Mouse (Mus musculus) layer of hippocampus, postnatal 25 days (tissue): Measurements from ENCODE around the gene Dmd. TPM values are rescaled to one million over a fixed set of nuclear protein-coding genes. Genes with fewer than 3 reads are reported as not detected.
A peak's percentile ranks its signal among the peaks of the same experiment; 100 is the strongest.

Experiments
- DNase-seq, 2 experiments: peaks; one replicate each; pipeline ENCODE4 v3.0.0; 2022; ENCODE audit warnings: mixed read lengths in 2 of 2, low spot score in 1 of 2; ENCODE audit errors: extremely low spot score in 1 of 2
- total RNA-seq, 2 experiments: library from RNA; stranded (reverse); gene quantifications; 2 replicates each; pipeline ENCODE4 v1.2.3; 2021

Dmd gene
- total RNA-seq, 2 experiments from 2014 or later, result 60.1 to 77.4 TPM

DNA sequence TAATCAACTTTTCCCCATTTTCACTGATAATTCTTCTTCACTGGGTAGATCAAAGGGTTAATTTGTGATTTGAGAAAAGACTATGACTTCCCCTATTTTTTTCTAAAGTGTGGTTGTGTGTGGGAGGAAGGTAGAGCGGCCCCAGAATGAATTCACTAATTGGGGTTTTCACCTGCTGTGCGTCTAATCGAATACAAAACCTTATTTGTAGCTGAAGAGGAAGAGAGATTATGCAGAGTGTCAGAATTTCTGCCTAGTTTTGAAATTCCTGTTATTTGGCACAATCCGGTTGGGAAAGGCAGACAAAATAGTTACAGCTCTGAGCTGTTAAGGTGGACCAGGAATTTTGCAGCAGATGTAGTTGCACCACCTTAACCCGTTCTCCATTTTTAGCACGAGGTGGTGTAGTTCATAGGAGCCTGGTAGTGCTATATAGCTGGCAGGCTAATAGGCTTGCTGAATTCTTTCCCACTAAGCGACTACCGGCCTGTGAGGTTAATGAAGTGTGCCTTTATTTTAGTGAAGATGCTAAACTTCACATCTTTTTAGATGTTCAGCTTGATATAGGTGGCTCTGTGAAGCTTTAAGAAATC lies 2092.9 kb downstream of the Dmd start:
- DNase-seq, result no peak

DNA sequence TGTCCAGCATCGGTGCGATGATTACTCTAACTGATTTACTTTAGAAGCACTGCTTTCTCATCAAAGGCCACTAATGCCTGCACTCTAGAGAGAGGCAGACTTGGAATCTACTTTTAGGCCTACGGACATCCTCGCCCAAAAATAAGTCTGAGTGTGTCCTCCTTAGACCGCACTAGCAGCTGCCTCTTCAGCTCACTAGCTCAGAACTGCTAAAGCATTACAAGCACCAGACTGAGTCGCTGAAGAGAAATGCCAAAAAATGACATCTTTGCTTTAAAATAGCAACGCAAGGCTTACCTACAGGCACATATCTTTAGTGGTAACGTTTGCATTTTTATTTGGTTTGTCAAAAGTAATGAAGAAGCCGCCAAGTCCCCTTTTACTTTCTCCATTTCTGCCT lies 2098.0 kb downstream of the Dmd start:
- no peak for DNase-seq

DNA sequence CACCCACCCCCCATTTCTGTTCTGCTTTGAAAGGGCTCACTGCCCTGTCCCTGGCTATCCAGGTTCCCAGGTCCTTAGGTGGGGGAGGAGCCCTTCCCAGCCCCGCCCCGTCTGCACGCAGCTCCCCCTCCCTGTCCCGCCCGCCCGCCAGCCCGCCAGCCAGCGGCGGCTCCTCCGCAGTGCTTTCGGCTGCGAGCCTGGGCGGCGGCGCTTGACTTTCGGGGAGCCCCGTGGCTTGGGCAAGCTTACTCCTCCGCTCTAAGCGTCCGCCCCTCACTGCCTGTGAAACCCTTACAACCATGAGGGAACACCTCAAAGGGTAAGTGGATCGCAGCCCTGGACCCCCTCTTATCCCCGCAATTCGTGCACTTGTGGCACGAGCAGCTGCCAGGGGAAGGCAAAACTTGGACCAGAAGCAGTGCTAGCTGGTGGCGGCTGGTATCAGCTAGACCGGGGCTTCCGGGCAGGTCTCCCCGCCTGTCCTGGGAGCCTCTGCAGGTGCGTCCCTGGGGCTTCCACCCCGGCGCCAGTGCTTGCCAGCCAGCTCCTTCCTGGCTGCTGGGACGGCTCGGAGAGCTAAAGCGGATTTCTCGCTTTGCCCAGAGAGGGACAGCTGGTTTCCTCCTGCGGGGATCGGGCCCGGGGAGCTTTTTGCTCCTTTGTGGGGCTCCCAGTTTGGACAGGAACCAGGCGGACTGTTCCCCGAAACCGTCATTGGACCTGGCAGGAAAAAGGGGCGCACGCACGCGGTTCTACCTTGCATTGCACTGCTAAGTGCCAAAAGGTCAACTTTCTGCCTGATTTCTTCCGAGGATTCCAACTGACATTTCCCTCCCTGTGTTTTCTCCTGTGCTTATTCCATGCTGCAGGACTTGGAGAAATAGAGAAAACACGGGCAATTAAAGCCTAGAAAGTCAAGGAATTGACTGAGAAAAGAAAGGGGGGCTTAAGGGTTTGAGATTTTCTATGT lies 2099.8 kb downstream of the Dmd start:
- DNase-seq, result peak; percentile 32 to 56

GRCm38 (mm10) chrX:85049593-85049992 lies 2100.9 kb downstream of the Dmd start:
- DNase-seq, result no peak

DNA sequence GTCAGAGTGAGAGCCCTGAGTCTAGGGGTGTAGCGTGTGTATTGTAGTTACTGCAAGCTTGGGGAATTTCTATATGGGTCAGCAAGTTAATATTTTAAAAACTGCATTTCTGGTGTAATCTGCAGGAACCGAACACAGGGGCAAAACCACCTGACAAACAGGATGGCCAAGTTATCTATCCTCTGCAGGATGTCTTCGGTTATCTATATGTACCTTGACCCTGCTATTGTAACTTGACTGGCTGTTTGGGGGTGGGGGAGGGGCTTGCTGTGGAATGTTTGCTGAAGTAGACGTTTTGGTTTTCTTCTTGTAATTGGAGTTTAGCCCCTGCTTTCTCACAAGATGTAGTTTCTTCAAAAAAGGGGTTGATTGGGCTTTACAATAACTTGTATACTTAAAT lies 2124.9 kb downstream of the Dmd start:
- no peak for DNase-seq

GRCm38 (mm10) chrX:85076845-85077244 lies 2128.2 kb downstream of the Dmd start:
- no peak for DNase-seq

DNA sequence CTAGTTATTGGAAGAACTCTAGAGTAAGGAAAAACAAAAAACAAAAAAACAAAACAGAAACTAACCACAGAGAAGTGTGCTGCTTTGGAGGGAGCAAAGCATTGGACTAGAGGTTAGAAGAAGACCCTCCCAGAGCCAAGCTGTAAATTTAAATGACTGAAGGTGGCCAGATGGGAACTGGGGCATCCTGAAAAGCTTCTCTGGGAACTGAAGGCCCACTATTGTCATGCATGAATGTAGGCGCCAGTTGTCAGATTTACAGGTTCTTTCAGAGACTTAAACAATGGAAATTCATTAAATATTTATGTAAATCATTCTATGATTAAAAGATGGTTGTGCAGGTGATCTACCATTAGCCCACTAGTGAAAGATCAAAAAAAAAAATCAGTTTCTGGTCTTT lies 2128.9 kb downstream of the Dmd start:
- no peak for DNase-seq

GRCm38 (mm10) chrX:85079174-85079573 lies 2130.5 kb downstream of the Dmd start:
- no peak for DNase-seq

GRCm38 (mm10) chrX:85084237-85085153 lies 2135.8 kb downstream of the Dmd start:
- DNase-seq, result no peak

- no peak for DNase-seq
Observed at GRCm38 (mm10) chrX:85089506-85089905, 2140.8 kb downstream of the Dmd start.

DNA sequence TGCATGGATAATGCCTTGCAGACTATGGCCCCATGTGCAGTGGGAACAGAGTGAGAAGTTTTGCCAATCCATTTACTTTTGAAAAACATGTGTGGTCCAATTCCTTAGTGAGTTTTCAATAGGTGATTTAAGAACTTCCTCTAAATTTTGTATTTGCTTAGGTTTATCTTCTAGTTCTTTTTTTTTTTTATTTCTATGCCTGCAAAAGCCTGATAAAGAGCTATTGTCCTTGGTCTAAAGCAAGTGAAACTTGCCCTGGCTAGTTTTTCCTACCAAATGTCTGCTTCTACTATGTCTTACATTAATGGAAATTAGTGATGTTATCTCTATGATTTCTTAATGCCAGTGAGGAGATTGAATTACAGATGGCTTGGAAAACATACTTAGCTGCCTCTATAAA lies 2144.7 kb downstream of the Dmd start:
- DNase-seq, result no peak

GRCm38 (mm10) chrX:85098691-85099090 lies 2150.0 kb downstream of the Dmd start:
- DNase-seq, result no peak

- DNase-seq, result no peak
Observed at GRCm38 (mm10) chrX:85112418-85112817, 2163.7 kb downstream of the Dmd start.

DNA sequence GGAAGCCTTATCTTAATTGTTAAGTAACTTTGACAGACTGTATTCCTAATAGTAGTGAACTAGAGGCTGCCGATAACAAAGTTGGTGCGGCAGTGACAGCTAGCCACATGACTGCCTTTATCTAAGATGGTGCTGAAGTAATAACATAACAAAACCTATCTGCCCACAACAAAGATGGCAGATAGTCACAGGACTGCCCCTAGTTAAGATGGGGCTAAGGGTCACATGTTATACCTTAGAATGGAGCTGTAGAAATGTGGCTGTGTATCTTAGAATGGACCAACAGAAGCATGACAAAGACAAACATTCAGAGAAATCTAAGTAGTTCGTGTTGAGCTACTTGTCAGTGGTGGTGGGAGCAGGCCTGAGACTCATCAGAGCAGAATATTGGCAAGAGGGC lies 2184.0 kb downstream of the Dmd start:
- DNase-seq, result no peak

DNA sequence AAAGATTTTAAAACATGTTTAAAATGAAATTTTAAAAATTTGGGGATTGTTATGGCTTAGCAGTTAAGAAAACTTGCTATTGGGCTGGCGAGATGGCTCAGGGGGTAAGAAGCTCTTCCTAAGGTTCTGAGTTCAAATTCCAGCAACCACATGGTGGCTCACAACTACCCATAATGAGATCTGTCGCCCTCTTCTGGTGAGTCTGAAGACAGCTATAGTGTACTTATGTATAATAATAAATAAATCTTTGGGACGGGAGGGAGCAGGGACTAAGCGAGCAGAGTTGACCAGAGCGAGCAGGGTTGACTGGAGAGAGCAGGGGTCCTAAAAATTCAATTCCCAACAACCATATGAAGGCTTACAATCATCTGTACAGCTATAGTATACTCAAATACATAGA lies 2188.6 kb downstream of the Dmd start:
- no peak for DNase-seq

GRCm38 (mm10) chrX:85171264-85171663 lies 2222.6 kb downstream of the Dmd start:
- no peak for DNase-seq

DNA sequence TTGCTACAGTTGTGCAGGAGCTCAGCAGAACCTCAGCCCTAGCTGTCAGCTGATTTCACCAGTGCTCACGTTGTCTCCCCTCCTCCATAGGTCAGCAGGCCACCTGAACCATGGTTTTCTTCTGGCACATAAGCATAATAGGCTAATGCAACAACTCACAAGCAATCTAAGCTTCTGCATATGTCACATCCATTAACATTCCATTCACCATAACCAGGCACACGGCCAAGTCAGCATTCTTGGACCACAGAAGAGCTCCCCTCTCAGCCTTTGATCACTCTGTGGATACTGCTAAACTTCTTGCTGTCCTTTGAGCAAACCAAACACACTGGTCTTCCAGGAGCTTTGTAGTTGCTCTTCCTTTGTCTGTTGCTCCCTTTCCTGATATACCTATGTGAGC lies 2238.9 kb downstream of the Dmd start:
- no peak for DNase-seq

- DNase-seq, result no peak
Observed at GRCm38 (mm10) chrX:85193856-85194255, 2245.2 kb downstream of the Dmd start.

- no peak for DNase-seq
Observed at GRCm38 (mm10) chrX:85197688-85198087, 2249.0 kb downstream of the Dmd start.

DNA sequence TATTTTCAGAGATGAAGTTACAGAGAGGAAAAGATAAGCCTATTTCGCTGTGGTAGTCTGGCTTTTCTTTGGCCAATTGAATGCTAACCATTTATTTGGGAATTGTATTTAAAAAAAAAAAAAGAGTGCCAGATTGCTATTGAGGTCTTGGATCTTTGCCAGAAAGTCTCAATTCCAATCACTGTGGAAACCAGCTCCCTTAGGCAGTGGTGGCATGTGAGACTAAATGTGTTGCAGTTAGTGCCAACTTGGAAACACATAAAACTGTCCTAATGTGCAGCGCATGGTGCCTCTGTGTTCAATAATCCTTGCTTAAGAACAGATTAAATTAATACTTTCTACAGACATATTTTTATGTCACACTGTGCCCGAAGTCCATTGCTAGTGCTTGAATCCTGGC lies 2250.7 kb downstream of the Dmd start:
- no peak for DNase-seq

GRCm38 (mm10) chrX:85207001-85207400 lies 2258.3 kb downstream of the Dmd start:
- DNase-seq, result no peak
